Mouse (Mus musculus) brain, embryonic 14.5 days (tissue): ENCODE measurements around the gene Rsc1a1.

Experiments
- CTCF ChIP-seq: fragments of 200-500 bp; IDR thresholded peaks from 2 replicates; pipeline ENCODE4 v1.5.1; 2012; ENCODE audit warnings: inconsistent platforms, mild to moderate bottlenecking, moderate library complexity, borderline replicate concordance; ENCODE audit not compliant: insufficient read depth, insufficient read length; ENCODE audit errors: extremely low read depth
- POLR2A ChIP-seq: fragments of 200-500 bp; IDR thresholded peaks from 2 replicates; pipeline ENCODE4 v1.6.1; 2012; ENCODE audit warnings: mild to moderate bottlenecking, inconsistent platforms, borderline replicate concordance; ENCODE audit not compliant: poor library complexity, insufficient read depth, insufficient read length, severe bottlenecking; ENCODE audit errors: extremely low read depth

DNA sequence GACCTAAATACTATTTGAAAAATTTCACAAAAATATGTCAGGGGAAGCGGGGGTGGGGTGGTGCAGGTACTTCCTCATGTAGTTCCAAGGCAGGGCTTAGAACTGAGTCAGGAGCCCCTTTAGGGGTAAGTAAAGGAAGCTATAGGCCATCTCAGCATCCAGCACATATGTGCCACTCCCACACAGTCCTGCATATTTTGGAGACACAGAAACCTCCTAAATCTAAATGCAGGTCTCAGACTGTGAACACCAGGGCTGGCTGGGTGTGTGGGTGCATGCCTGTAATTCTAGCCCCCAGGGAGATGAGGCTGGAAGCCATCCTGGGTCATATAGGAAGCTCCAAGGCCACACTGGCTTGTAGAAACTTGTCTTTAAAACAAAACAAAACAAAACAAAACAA lies 25.9 kb upstream of the Rsc1a1 start:
- TF ChIP-seq CTCF (no peak), POLR2A (no peak)
